Mouse (Mus musculus): ENCODE measurements around the gene Nfkb2.
A peak's percentile ranks its signal among the peaks of the same experiment; 100 is the strongest.

Nfkb2 gene

DNA sequence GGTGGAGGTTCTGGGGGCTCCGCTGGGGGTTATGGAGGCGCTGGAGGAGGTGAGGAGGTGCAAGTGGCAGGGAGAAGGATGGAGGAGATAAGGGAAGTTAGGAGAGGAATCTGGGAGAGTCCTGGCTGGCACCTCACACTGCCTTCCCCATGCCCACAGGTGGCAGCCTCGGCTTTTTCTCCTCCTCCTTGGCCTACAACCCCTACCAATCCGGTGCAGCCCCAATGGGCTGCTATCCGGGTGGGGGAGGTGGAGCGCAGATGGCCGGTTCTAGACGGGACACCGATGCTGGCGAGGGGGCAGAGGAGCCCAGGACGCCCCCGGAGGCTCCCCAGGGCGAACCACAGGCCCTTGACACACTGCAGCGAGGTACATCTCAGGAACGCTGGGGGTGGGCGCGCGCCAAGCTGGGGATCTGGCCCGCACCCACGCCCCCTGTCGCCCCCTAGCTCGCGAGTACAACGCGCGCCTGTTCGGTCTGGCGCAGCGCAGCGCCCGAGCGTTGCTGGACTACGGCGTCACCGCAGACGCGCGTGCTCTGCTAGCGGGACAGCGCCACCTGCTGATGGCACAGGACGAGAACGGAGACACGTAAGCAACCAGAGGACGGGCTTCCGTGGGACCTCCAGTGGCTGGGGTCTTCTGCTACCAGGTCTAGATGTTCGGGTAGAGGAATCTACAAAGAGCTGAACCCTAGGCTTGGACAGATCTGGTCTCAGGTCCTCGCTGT is 4.8 kb downstream of the Nfkb2 start:
- peak; percentile 86 to 87 for DNase-seq

DNA sequence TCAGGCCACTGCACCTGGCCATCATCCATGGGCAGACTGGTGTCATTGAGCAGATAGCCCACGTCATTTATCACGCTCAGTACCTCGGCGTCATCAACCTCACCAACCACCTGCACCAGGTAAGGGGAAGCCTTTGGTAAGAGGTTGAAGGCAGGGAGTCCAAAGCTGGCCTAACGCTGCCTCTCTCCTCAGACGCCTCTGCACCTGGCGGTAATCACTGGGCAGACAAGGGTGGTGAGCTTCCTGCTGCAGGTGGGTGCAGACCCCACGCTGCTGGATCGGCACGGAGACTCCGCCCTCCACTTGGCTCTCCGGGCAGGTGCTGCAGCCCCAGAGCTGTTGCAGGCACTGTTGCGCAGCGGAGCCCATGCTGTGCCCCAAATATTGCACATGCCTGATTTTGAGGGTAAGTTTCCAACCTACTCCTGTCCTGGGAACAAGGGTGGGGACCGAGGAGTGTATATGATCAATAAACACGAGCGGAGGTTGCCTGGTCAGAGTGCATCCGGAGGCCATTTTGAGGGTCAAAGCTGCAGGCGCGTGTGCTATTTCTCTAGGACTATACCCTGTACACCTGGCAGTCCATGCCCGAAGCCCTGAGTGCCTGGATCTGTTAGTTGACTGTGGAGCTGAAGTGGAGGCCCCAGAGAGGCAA is 5.7 kb downstream of the Nfkb2 start:
- no peak for DNase-seq

GRCm38 (mm10) chr19:46310312-46310865 is 6.3 kb downstream of the Nfkb2 start:
- no peak for DNase-seq

DNA sequence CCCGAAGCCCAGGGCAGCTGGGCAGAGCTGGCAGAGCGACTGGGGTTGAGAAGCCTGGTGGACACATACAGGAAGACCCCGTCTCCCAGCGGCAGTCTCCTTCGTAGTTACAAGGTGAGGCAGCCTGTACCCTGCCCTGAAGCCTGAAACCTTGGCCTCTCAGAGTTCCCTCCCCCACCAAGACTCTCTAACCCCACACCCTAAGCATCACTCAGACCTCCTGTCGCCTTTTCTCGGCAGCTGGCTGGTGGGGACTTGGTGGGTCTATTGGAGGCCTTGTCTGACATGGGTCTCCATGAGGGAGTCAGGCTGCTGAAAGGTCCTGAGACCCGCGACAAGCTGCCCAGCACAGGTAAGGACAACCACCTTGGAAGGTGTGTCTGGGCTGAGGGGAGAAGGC is 7.2 kb downstream of the Nfkb2 start:
- DNase-seq = no peak

GRCm38 (mm10) chr19:46312566-46312965 is 8.4 kb downstream of the Nfkb2 start:
- DNase-seq = no peak

DNA sequence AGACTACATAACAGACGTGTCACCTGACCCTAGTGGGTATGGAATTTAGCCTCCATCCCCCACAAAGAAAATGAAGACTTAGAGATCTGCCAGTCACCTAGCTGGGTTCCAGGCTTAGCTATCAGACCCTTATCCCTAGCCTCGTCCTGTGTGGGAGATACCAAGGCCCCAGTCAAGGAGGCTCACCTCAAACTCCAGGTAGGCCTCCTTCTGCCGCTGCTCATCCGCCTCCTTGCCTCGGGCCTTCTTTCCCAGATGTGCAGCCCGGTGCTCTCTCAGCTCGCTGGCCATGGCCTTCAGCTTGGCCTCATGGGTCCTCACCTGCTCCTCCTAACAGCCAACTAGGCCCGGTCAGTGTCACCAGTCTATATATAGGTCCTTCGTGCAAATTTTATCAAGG is 9.0 kb downstream of the Nfkb2 start:
- no peak for DNase-seq

- DNase-seq = no peak
These were observed 9.5 kb downstream of the Nfkb2 start for GRCm38 (mm10) chr19:46313591-46313990.

GRCm38 (mm10) chr19:46314151-46314601 is 10.1 kb downstream of the Nfkb2 start:
- DNase-seq = peak; percentile 55 to 65

GRCm38 (mm10) chr19:46314872-46315742 is 11.0 kb downstream of the Nfkb2 start:
- DNase-seq = peak; percentile 39 to 40

- peak in 1 of 2 experiments; percentile 21 for DNase-seq
These were observed 11.9 kb downstream of the Nfkb2 start for GRCm38 (mm10) chr19:46315752-46316610.

- DNase-seq = peak; percentile 36 to 37
These were observed 12.9 kb downstream of the Nfkb2 start for GRCm38 (mm10) chr19:46316846-46317545.

- DNase-seq = no peak
These were observed 13.4 kb downstream of the Nfkb2 start for GRCm38 (mm10) chr19:46317546-46317885.

DNA sequence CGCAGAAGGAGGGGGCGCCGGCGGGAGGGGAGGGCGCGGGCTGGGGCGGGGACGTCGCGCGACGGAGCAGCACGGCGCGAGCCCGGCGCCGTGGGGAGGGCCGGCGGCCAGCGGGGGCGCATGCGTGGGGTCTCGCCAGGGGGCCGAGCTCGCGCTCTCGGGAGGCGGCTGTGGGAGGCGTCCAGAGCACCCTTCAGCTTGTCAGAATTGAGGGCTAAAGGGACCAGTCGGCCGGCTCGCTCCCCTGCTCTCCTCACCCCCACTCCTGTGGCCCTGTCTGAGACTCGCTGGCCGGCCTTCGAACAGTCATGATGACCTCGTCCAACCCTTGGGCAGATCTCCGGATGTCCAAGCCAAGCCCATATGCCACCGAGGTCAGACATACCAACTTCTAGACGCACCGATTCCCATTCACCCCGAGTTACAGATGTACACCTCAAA is 13.9 kb downstream of the Nfkb2 start:
- DNase-seq = peak in 1 of 2 experiments; percentile 12

GRCm38 (mm10) chr19:46318586-46319378 is 14.7 kb downstream of the Nfkb2 start:
- peak; percentile 38 to 40 for DNase-seq

DNA sequence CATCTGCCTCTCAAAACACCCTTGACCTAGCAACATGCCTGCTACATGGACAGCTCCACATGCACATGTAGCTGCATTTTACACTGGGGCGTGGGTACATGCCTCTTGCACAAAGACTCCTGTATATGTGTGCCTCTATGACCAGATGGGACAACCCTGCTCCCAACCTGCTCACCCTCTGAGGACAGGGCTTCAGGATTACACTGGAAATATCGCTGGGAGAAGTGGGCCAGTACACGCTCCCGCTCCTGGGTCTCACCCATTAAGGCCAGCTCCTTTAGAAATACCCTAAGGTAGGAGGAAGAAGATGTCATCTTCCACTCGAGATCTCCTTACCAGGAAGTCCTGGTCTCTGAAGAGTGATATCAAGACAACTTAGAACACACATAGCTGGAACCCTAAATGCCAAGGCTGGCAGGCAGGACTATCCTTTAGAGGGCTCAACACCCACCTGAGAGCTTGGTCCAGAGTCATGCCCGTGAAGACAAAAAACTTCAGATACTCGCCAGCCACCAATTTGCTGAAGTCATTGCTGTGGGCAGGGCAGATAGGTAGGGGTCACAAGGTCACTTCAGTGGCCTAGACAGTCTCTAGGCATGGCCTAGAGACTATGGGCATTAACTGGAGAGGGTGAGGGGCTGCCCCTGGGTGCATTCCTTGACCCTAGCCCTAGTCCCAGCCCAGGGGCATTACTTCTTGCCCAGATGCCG is 16.1 kb downstream of the Nfkb2 start:
- no peak for DNase-seq

GRCm38 (mm10) chr19:46321101-46321943 is 17.2 kb downstream of the Nfkb2 start:
- DNase-seq = peak; percentile 66 to 67

GRCm38 (mm10) chr19:46322144-46322995 is 18.2 kb downstream of the Nfkb2 start:
- DNase-seq = no peak

DNA sequence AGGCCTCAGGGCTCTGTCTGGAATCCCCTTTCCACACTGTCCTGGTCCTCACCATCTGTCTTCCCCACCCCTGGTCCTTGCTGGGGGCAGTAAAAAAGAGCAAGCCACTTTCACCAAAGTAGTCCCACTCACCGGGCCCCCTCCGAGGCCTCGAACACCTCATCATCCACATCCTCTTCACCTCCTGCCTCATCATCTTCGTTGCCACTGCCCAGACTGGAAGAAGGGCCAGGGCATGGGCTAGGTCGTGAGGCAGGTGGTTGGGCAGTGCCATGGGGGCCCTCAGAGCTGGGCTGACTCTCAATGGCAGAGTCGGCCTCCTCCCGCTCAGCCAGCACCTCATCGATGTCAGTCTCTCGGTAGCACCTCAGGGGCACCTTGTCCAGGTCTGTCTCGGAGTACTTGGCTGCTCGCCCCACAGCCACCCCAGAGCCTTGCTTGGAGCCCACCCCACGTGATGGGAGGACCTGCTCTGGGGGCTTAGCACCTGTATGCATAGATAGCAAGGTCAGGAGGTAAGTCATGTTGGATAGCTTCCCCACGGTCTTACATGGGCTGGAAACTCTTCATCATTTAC is 19.0 kb downstream of the Nfkb2 start:
- no peak for DNase-seq

Measured in B cell, adult 2 months (primary cell).